In the genomic region with DNA sequence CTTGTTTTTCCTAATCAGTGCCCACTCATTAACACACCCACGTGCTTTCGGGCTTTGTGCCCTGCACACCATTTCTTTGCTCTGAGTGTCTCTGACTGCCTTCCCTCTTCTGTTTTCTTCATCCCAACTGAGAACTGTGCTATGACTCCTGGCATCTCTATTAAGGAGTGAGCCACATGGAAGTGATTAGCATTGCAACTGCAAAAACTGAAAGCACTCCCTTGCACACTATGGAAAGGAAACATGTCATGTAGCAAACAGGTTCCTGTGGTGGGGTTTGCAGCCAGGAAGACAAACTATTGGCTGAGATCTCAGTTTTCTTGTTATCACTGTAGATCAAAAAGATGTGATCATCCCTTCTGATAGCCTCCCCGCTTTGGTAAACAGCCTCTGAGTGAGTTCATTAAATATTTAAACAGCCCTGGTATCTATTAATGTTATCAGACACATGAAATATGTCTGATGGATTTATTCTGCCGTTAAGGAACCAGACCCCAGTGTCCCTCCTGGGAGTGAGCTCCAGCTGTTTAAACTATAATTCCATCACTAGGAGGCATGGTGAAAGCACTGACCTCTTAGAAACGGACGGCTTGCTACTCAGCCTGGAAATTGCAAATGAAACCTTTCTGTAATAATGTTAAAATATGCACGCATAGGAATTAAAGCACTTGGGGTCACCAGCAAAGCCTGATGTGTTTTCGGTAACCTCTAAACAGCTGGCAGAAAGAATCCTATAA, we compare ENCODE assay signal across 14 mouse cellular contexts.
DNase-seq lines count a peak whose midpoint lies in the region; ATAC-seq lines count a peak whose summit lies in the region.
"Had no signal": no experiment of that assay in that cellular context is flagged by ENCODE, and none has a peak within 500 bp of the region (broad histone marks: within the 10 kb centered on the region; RNA-seq: fewer than 3 reads in every experiment).

No protein-coding gene starts in this region.

- H3K36me3 ChIP-seq in midbrain, embryonic 14.5 days (ENCODE audit: control insufficient read depth, insufficient read depth, low read length), result no peaks in the 10 kb centered on the region
- no peaks in the 10 kb centered on the region for H3K36me3 ChIP-seq in midbrain, embryonic 15.5 days (replicated peaks)
- H3K36me3 ChIP-seq in embryonic facial prominence, embryonic 11.5 days (replicated peaks; ENCODE audit: control insufficient read depth, insufficient read depth, low read depth, low read length), result no peaks in the 10 kb centered on the region
- no peaks in the 10 kb centered on the region for H3K36me3 ChIP-seq in liver, embryonic 11.5 days (ENCODE audit: control insufficient read depth, insufficient read depth, low read length)
- H3K36me3 ChIP-seq: heart, embryonic 13.5 days had no signal

- no peak overlapping the region for H3K4me2 ChIP-seq in midbrain, embryonic 14.5 days (ENCODE audit: low read length)
- no peak overlapping the region for H3K4me2 ChIP-seq in midbrain, embryonic 15.5 days
- H3K4me2 ChIP-seq in embryonic facial prominence, embryonic 11.5 days (ENCODE audit: low read depth, low read length), result no peak overlapping the region
- no peak overlapping the region for H3K4me2 ChIP-seq in liver, embryonic 11.5 days
- H3K4me2 ChIP-seq: heart, embryonic 13.5 days; hindbrain, embryonic 14.5 days had no signal

- H3K4me3 ChIP-seq in midbrain, embryonic 14.5 days (replicated peaks; ENCODE audit: low read depth, low read length), result no peak overlapping the region
- no peak overlapping the region for H3K4me3 ChIP-seq in midbrain, embryonic 15.5 days
- H3K4me3 ChIP-seq in embryonic facial prominence, embryonic 11.5 days (ENCODE audit: low read depth, low read length), result no peak overlapping the region
- no peak overlapping the region for H3K4me3 ChIP-seq in liver, embryonic 11.5 days (ENCODE audit: low read depth, low read length)
- H3K4me3 ChIP-seq: heart, embryonic 13.5 days had no signal

- H3K27me3 ChIP-seq in midbrain, embryonic 14.5 days (ENCODE audit: control insufficient read depth, insufficient read depth, low read length), result no peaks in the 10 kb centered on the region
- no peaks in the 10 kb centered on the region for H3K27me3 ChIP-seq in midbrain, embryonic 15.5 days (replicated peaks)
- H3K27me3 ChIP-seq in embryonic facial prominence, embryonic 11.5 days (ENCODE audit: control insufficient read depth, insufficient read depth, low read length), result no peaks in the 10 kb centered on the region
- H3K27me3 ChIP-seq in liver, embryonic 11.5 days (replicated peaks; ENCODE audit: control insufficient read depth, insufficient read depth, low read length), result no peaks in the 10 kb centered on the region
- H3K27me3 ChIP-seq: heart, embryonic 13.5 days had no signal

- no peaks in the 10 kb centered on the region for H3K4me1 ChIP-seq in midbrain, embryonic 14.5 days (ENCODE audit: control insufficient read depth, insufficient read depth, low read length)
- no peaks in the 10 kb centered on the region for H3K4me1 ChIP-seq in midbrain, embryonic 15.5 days
- no peaks in the 10 kb centered on the region for H3K4me1 ChIP-seq in embryonic facial prominence, embryonic 11.5 days (ENCODE audit: control insufficient read depth, insufficient read depth, low read length)
- H3K4me1 ChIP-seq in liver, embryonic 11.5 days (replicated peaks; ENCODE audit: control insufficient read depth, insufficient read depth, low read length), result no peaks in the 10 kb centered on the region
- H3K4me1 ChIP-seq: heart, embryonic 13.5 days had no signal

- no peak overlapping the region for H3K9ac ChIP-seq in midbrain, embryonic 14.5 days (replicated peaks; ENCODE audit: low read length)
- no peak overlapping the region for H3K9ac ChIP-seq in midbrain, embryonic 15.5 days
- no peak overlapping the region for H3K9ac ChIP-seq in embryonic facial prominence, embryonic 11.5 days (replicated peaks; ENCODE audit: low read length)
- no peak overlapping the region for H3K9ac ChIP-seq in liver, embryonic 11.5 days (ENCODE audit: low read depth, low read length)
- H3K9ac ChIP-seq: heart, embryonic 13.5 days; hindbrain, embryonic 14.5 days; liver, postnatal 0 days had no signal

- WGBS in midbrain, embryonic 14.5 days, result 49% methylated on average over 8 of the region's 8 CpGs
- WGBS in midbrain, embryonic 15.5 days, result 44% methylated on average over 8 of the region's 8 CpGs
- WGBS in embryonic facial prominence, embryonic 11.5 days, result 30% methylated on average over 8 of the region's 8 CpGs
- 59% methylated on average over 8 of the region's 8 CpGs for WGBS in liver, embryonic 11.5 days

- no peak for ATAC-seq in midbrain, embryonic 14.5 days (ENCODE audit: low FRiP score, low TSS enrichment)
- no peak for ATAC-seq in midbrain, embryonic 15.5 days (replicated peaks)
- ATAC-seq in embryonic facial prominence, embryonic 11.5 days (replicated peaks; ENCODE audit: insufficient number of reproducible peaks, low FRiP score, low TSS enrichment, low read depth), result no peak; the same call in 1 of the 2 replicates
- no peak for ATAC-seq in liver, embryonic 11.5 days (replicated peaks; ENCODE audit: low FRiP score)
- ATAC-seq: liver, postnatal 0 days had no signal

- no peak for DNase-seq in midbrain, embryonic 14.5 days
- DNase-seq in embryo, embryonic 10 days (ENCODE audit: low spot score), result peak; percentile 69
- DNase-seq in embryonic facial prominence, embryonic 11.5 days (ENCODE audit: low spot score), result peak; percentile 83
- DNase-seq in mesoderm, embryonic 11.5 days (ENCODE audit: low read depth, low spot score), result peak; percentile 69
- DNase-seq in frontal cortex, postnatal 25 days (ENCODE audit: low spot score in 2 of 2), result no peak
- no peak for DNase-seq in liver, embryonic 11.5 days (ENCODE audit: low spot score)
- DNase-seq: cerebellum, adult 8-10 months; gastrocnemius, postnatal 25 days; kidney, postnatal 36 days; liver, postnatal 0 days; thymus, postnatal 36 days had no signal

- no peaks in the 10 kb centered on the region for H3K9me3 ChIP-seq in midbrain, embryonic 14.5 days (ENCODE audit: control insufficient read depth, low read length)
- no peaks in the 10 kb centered on the region for H3K9me3 ChIP-seq in midbrain, embryonic 15.5 days
- no peaks in the 10 kb centered on the region for H3K9me3 ChIP-seq in embryonic facial prominence, embryonic 11.5 days (replicated peaks; ENCODE audit: control insufficient read depth, low read length)
- H3K9me3 ChIP-seq in liver, embryonic 11.5 days (ENCODE audit: control insufficient read depth, low read length), result no peaks in the 10 kb centered on the region
- H3K9me3 ChIP-seq: heart, embryonic 13.5 days had no signal

- H3K27ac ChIP-seq in midbrain, embryonic 14.5 days (replicated peaks; ENCODE audit: low read depth, low read length), result 0 out of 2 replicates have a peak overlapping the region, but pooled peaks have one; percentile 20
- H3K27ac ChIP-seq in midbrain, embryonic 15.5 days, result no peak overlapping the region
- no peak overlapping the region for H3K27ac ChIP-seq in embryonic facial prominence, embryonic 11.5 days (replicated peaks; ENCODE audit: low read depth, low read length)
- H3K27ac ChIP-seq in liver, embryonic 11.5 days (ENCODE audit: low read depth, low read length), result no peak overlapping the region
- H3K27ac ChIP-seq: heart, embryonic 13.5 days; hindbrain, embryonic 14.5 days had no signal

Comparison
In these comparisons a context has a peak if more than half of its experiments do, and no peak if none do; other contexts are left out.
1. DNase-seq: peak in embryo, embryonic 10 days (single experiment), embryonic facial prominence, embryonic 11.5 days (single experiment) and mesoderm, embryonic 11.5 days (single experiment); none in midbrain, embryonic 14.5 days (single experiment), frontal cortex, postnatal 25 days (0 of 2) and liver, embryonic 11.5 days (single experiment).